Mouse (Mus musculus) MEL (cell line): ENCODE measurements around the gene Oprl1. TPM values are rescaled to one million over a fixed set of nuclear protein-coding genes. Genes with fewer than 3 reads are reported as not detected.

Source experiments
- DNase-seq: peaks from one replicate; pipeline ENCODE4 v3.0.0; 2011; ENCODE audit warnings: low read depth, low spot score
- H3K27ac ChIP-seq: 2 replicates; pipeline ENCODE4 v1.5.1; 2012; ENCODE audit warnings: low read depth, mild to moderate bottlenecking, control low read depth, low read length, moderate library complexity; ENCODE audit not compliant: control insufficient read depth
- H3K27me3 ChIP-seq, 2 experiments: fragments of 150-350 bp in 1 of 2; sonication (generic) in 1 of 2; 2 replicates each; pipeline ENCODE4 v1.6.1; 2012; ENCODE audit warnings: low read length in 2 of 2, mild to moderate bottlenecking in 2 of 2, improper control_type of control experiment in 1 of 2, moderate library complexity in 1 of 2; ENCODE audit not compliant: insufficient read depth in 2 of 2, control insufficient read depth in 1 of 2
- H3K36me3 ChIP-seq, 2 experiments: 2 replicates each; pipeline ENCODE4 v1.6.1; 2012 to 2014; ENCODE audit warnings: low read length in 2 of 2, improper control_type of control experiment in 1 of 2, inconsistent platforms in 1 of 2, mild to moderate bottlenecking in 1 of 2; ENCODE audit not compliant: insufficient read depth in 2 of 2, control insufficient read depth in 1 of 2
- H3K4me1 ChIP-seq, 2 experiments: fragments of 150-350 bp in 1 of 2; sonication (generic) in 1 of 2; 2 replicates each; pipeline ENCODE4 v1.6.1; 2012; ENCODE audit warnings: low read length in 2 of 2, improper control_type of control experiment in 1 of 2, mild to moderate bottlenecking in 1 of 2; ENCODE audit not compliant: insufficient read depth in 2 of 2, control insufficient read depth in 1 of 2
- H3K4me3 ChIP-seq, 2 experiments: fragments of 150-350 bp in 1 of 2; sonication (generic) in 1 of 2; 2 replicates each; pipeline ENCODE4 v1.5.1; 2012; ENCODE audit warnings: low read depth in 2 of 2, low read length in 2 of 2, mild to moderate bottlenecking in 2 of 2, moderate library complexity in 2 of 2, control low read depth in 1 of 2, improper control_type of control experiment in 1 of 2; ENCODE audit not compliant: control insufficient read depth in 1 of 2, insufficient read depth in 1 of 2
- H3K79me2 ChIP-seq: 2 replicates; pipeline ENCODE4 v1.6.1; 2012; ENCODE audit warnings: mild to moderate bottlenecking, low read length, moderate library complexity; ENCODE audit not compliant: control insufficient read depth, poor library complexity, insufficient read depth
- H3K9ac ChIP-seq: 2 replicates; pipeline ENCODE4 v1.6.1; 2012; ENCODE audit warnings: low read depth, mild to moderate bottlenecking, control low read depth, low read length, moderate library complexity; ENCODE audit not compliant: control insufficient read depth, poor library complexity, severe bottlenecking
- H3K9me3 ChIP-seq: fragments of 150-350 bp; sonication (generic); replicated peaks from 2 replicates; pipeline ENCODE4 v1.6.1; 2012; ENCODE audit warnings: mild to moderate bottlenecking, low read length, improper control_type of control experiment, moderate library complexity; ENCODE audit not compliant: insufficient read depth
- BHLHE40 ChIP-seq: IDR thresholded peaks from 2 replicates; pipeline ENCODE4 v1.6.1; 2012; ENCODE audit warnings: low read depth, mild to moderate bottlenecking, inconsistent platforms, low read length, improper control_type of control experiment, borderline replicate concordance
- CHD1 ChIP-seq: IDR thresholded peaks from 2 replicates; pipeline ENCODE4 v1.6.1; 2012; ENCODE audit warnings: low read depth, mild to moderate bottlenecking, inconsistent platforms, low read length, improper control_type of control experiment
- CTCF ChIP-seq, 3 experiments: IDR thresholded peaks in 2 of 3; conservative IDR thresholded peaks in 1 of 3; 2 replicates each; pipeline ENCODE4 v1.5.1; 2011 to 2012; ENCODE audit warnings: low read length in 3 of 3, low read depth in 2 of 3, mild to moderate bottlenecking in 2 of 3, improper control_type of control experiment in 1 of 3, inconsistent platforms in 1 of 3, mixed read lengths in 1 of 3, moderate library complexity in 1 of 3; ENCODE audit not compliant: control insufficient read depth in 1 of 3, insufficient read depth in 1 of 3, poor library complexity in 1 of 3, severe bottlenecking in 1 of 3
- E2F4 ChIP-seq: IDR thresholded peaks from 2 replicates; pipeline ENCODE4 v1.6.1; 2011; ENCODE audit warnings: low read depth, low read length, improper control_type of control experiment, borderline replicate concordance
- ELF1 ChIP-seq: IDR thresholded peaks from 2 replicates; pipeline ENCODE4 v1.6.1; 2014; ENCODE audit warnings: low read depth, mild to moderate bottlenecking, inconsistent platforms, low read length, improper control_type of control experiment, moderate library complexity
- EP300 ChIP-seq, 2 experiments: IDR thresholded peaks; 2 replicates each; pipeline ENCODE4 v1.6.1; 2011; ENCODE audit warnings: improper control_type of control experiment in 2 of 2, low read length in 2 of 2, low read depth in 1 of 2, mild to moderate bottlenecking in 1 of 2
- ETS1 ChIP-seq: IDR thresholded peaks from 2 replicates; pipeline ENCODE4 v1.6.1; 2012; ENCODE audit warnings: low read depth, mild to moderate bottlenecking, inconsistent platforms, low read length, improper control_type of control experiment, moderate library complexity
- GABPA ChIP-seq: IDR thresholded peaks from 2 replicates; pipeline ENCODE4 v1.6.1; 2012; ENCODE audit warnings: low read depth, mild to moderate bottlenecking, inconsistent platforms, low read length, improper control_type of control experiment, moderate library complexity
- GATA1 ChIP-seq: IDR thresholded peaks from 2 replicates; pipeline ENCODE4 v1.6.1; 2011; ENCODE audit warnings: low read depth, low read length, improper control_type of control experiment
- HCFC1 ChIP-seq: IDR thresholded peaks from 2 replicates; pipeline ENCODE4 v1.6.1; 2012; ENCODE audit warnings: low read depth, mild to moderate bottlenecking, inconsistent platforms, low read length, improper control_type of control experiment, moderate library complexity
- JUND ChIP-seq: IDR thresholded peaks from 2 replicates; pipeline ENCODE4 v1.6.1; 2011; ENCODE audit warnings: low read depth, mild to moderate bottlenecking, improper control_type of control experiment, low read length
- MAFK ChIP-seq: IDR thresholded peaks from 2 replicates; pipeline ENCODE4 v1.6.1; 2011; ENCODE audit warnings: low read depth, mild to moderate bottlenecking, low read length, improper control_type of control experiment, borderline replicate concordance
- MAX ChIP-seq: IDR thresholded peaks from 2 replicates; pipeline ENCODE4 v1.6.1; 2011; ENCODE audit warnings: low read length, improper control_type of control experiment
- MAZ ChIP-seq: IDR thresholded peaks from 2 replicates; pipeline ENCODE4 v1.6.1; 2012; ENCODE audit warnings: low read depth, mild to moderate bottlenecking, inconsistent platforms, low read length, improper control_type of control experiment
- MEF2A ChIP-seq: IDR thresholded peaks from 2 replicates; pipeline ENCODE4 v1.6.1; 2014; ENCODE audit warnings: low read depth, mild to moderate bottlenecking, inconsistent platforms, low read length, improper control_type of control experiment; ENCODE audit not compliant: poor library complexity, insufficient replicate concordance, severe bottlenecking; ENCODE audit errors: extremely low read depth
- MXI1 ChIP-seq: IDR thresholded peaks from 2 replicates; pipeline ENCODE4 v1.6.1; 2011; ENCODE audit warnings: mild to moderate bottlenecking, low read depth, low read length, improper control_type of control experiment
- MYB ChIP-seq: IDR thresholded peaks from 2 replicates; pipeline ENCODE4 v1.6.1; 2011; ENCODE audit warnings: mild to moderate bottlenecking, low read depth, low read length, improper control_type of control experiment
- MYC ChIP-seq: IDR thresholded peaks from 2 replicates; pipeline ENCODE4 v1.6.1; 2011; ENCODE audit warnings: low read depth, mild to moderate bottlenecking, low read length, improper control_type of control experiment, moderate library complexity
- NELFE ChIP-seq: IDR thresholded peaks from 2 replicates; pipeline ENCODE4 v1.6.1; 2011; ENCODE audit warnings: low read depth, low read length, improper control_type of control experiment
- NRF1 ChIP-seq: IDR thresholded peaks from 2 replicates; pipeline ENCODE4 v1.6.1; 2014; ENCODE audit warnings: low read depth, mild to moderate bottlenecking, inconsistent platforms, low read length, improper control_type of control experiment, moderate library complexity; ENCODE audit not compliant: poor library complexity, insufficient read depth, severe bottlenecking
- POLR2A ChIP-seq, 2 experiments: IDR thresholded peaks; 2 replicates each; pipeline ENCODE4 v1.6.1; 2011 to 2012; ENCODE audit warnings: low read length in 2 of 2, mild to moderate bottlenecking in 2 of 2, control low read depth in 1 of 2, improper control_type of control experiment in 1 of 2, low read depth in 1 of 2, moderate library complexity in 1 of 2; ENCODE audit not compliant: control insufficient read depth in 1 of 2, insufficient read depth in 1 of 2, poor library complexity in 1 of 2
- POLR2AphosphoS2 ChIP-seq: IDR thresholded peaks from 2 replicates; pipeline ENCODE4 v1.6.1; 2011; ENCODE audit warnings: low read length, improper control_type of control experiment
- POLR2AphosphoS5 ChIP-seq: IDR thresholded peaks from 2 replicates; pipeline ENCODE4 v1.6.1; 2012; ENCODE audit warnings: low read depth, borderline replicate concordance, mild to moderate bottlenecking, inconsistent platforms, low read length, moderate library complexity, mixed read lengths
- RCOR1 ChIP-seq: IDR thresholded peaks from 2 replicates; pipeline ENCODE4 v1.6.1; 2012; ENCODE audit warnings: low read depth, mild to moderate bottlenecking, inconsistent platforms, low read length, improper control_type of control experiment
- SIN3A ChIP-seq: IDR thresholded peaks from 2 replicates; pipeline ENCODE4 v1.6.1; 2012; ENCODE audit warnings: low read length, improper control_type of control experiment, inconsistent platforms
- SMC3 ChIP-seq: IDR thresholded peaks from 2 replicates; pipeline ENCODE4 v1.6.1; 2011; ENCODE audit warnings: low read depth, low read length, improper control_type of control experiment
- TAL1 ChIP-seq: IDR thresholded peaks from 2 replicates; pipeline ENCODE4 v1.6.1; 2012; ENCODE audit warnings: mild to moderate bottlenecking, inconsistent platforms, low read length, moderate library complexity, mixed read lengths
- TBP ChIP-seq: IDR thresholded peaks from 2 replicates; pipeline ENCODE4 v1.8.0; 2011; ENCODE audit warnings: low read depth, low read length, improper control_type of control experiment
- UBTF ChIP-seq: IDR thresholded peaks from 2 replicates; pipeline ENCODE4 v1.6.1; 2012; ENCODE audit warnings: low read depth, mild to moderate bottlenecking, inconsistent platforms, low read length, improper control_type of control experiment, moderate library complexity, borderline replicate concordance; ENCODE audit not compliant: insufficient read depth
- USF1 ChIP-seq: IDR thresholded peaks from 2 replicates; pipeline ENCODE4 v1.6.1; 2014; ENCODE audit warnings: low read depth, mild to moderate bottlenecking, inconsistent platforms, low read length, improper control_type of control experiment, moderate library complexity
- USF2 ChIP-seq, 2 experiments: IDR thresholded peaks; 2 replicates each; pipeline ENCODE4 v1.6.1; 2011 to 2012; ENCODE audit warnings: improper control_type of control experiment in 2 of 2, low read length in 2 of 2, borderline replicate concordance in 1 of 2, inconsistent platforms in 1 of 2, low read depth in 1 of 2, mild to moderate bottlenecking in 1 of 2; ENCODE audit not compliant: insufficient read depth in 1 of 2
- ZC3H11A ChIP-seq: IDR thresholded peaks from 2 replicates; pipeline ENCODE4 v1.6.1; 2012; ENCODE audit warnings: low read depth, mild to moderate bottlenecking, inconsistent platforms, low read length, improper control_type of control experiment
- ZKSCAN1 ChIP-seq: IDR thresholded peaks from 2 replicates; pipeline ENCODE4 v1.6.1; 2012; ENCODE audit warnings: low read depth, mild to moderate bottlenecking, inconsistent platforms, low read length, improper control_type of control experiment, moderate library complexity
- ZMIZ1 ChIP-seq: IDR thresholded peaks from 2 replicates; pipeline ENCODE4 v1.6.1; 2012; ENCODE audit warnings: low read depth, mild to moderate bottlenecking, inconsistent platforms, low read length, improper control_type of control experiment, moderate library complexity
- ZNF384 ChIP-seq: IDR thresholded peaks from 2 replicates; pipeline ENCODE4 v1.6.1; 2012; ENCODE audit warnings: low read depth, mild to moderate bottlenecking, inconsistent platforms, low read length, improper control_type of control experiment
- polyA plus RNA-seq, 2 experiments: library from polyadenylated mRNA; stranded (reverse) in 1 of 2; unstranded in 1 of 2; fragments of >175 nt in 1 of 2; fragments of >200 nt in 1 of 2; gene quantifications; 2 replicates each; pipeline versions ENCODE4 v1.2.1 to v1.2.4; 2012; ENCODE audit warnings: low replicate concordance in 2 of 2, low read depth in 1 of 2; ENCODE audit not compliant: insufficient read length in 2 of 2, insufficient read depth in 1 of 2, missing spikeins in 1 of 2
- total RNA-seq: library from RNA; depleted of rRNA; stranded (reverse); fragments of 300-350 nt; gene quantifications from 2 replicates; pipeline ENCODE4 v1.2.3, GENCODE M21; 2012

The Oprl1 gene
- total and polyA plus RNA-seq, 3 experiments: 0.04 to 0.25 TPM; not detected in 1

- Histone ChIP-seq H3K27ac (peak within 1 kb of the TSS; percentile 55), H3K27me3 (no peaks in the 10 kb centered on the region), H3K36me3 (peaks cover 0 to 19% of the 10 kb centered on the region in 2 experiments; a peak in 2 of 4 replicates), H3K9ac (peak within 1 kb of the TSS; percentile 85), H3K79me2 (peaks cover 6% of the 10 kb centered on the region; the same call in 1 of the 2 replicates), H3K9me3 (no peaks in the 10 kb centered on the region), H3K4me1 (peaks cover 3 to 32% of the 10 kb centered on the region in 2 experiments), H3K4me3 (peak within 1 kb of the TSS; percentile 60 to 72)
- DNase-seq: peak; percentile 83
- TF ChIP-seq POLR2AphosphoS2 (no peak), USF1 (peak; percentile 79), MEF2A (no peak), ETS1 (peak; percentile 63; the same call in 1 of the 2 replicates), NRF1 (peak; percentile 41; the same call in 1 of the 2 replicates), HCFC1 (peak; percentile 95), MAX (peak; percentile 87), MYB (no peak), SMC3 (peak; percentile 28; the same call in 1 of the 2 replicates), ZMIZ1 (peak; percentile 61; the same call in 1 of the 2 replicates), USF2 (IDR thresholded peaks at IDR 0.05; ENCODE audit: borderline replicate concordance in 1 of 2, insufficient read depth in 1 of 2, low read depth in 1 of 2, low read length in 2 of 2) (no peak), EP300 (IDR thresholded peaks at IDR 0.05; ENCODE audit: low read depth in 1 of 2, low read length in 2 of 2) (no peak), SIN3A (peak; percentile 92), BHLHE40 (0 out of 2 replicates have a peak, but pooled peaks have one; percentile 39), GABPA (no peak), ELF1 (peak; percentile 51; the same call in 1 of the 2 replicates), JUND (no peak), TBP (no peak; the same call in 1 of the 2 replicates), ZC3H11A (no peak), POLR2A (IDR thresholded peaks at IDR 0.05; ENCODE audit: control insufficient read depth in 1 of 2, insufficient read depth in 1 of 2, low read depth in 1 of 2, low read length in 2 of 2, poor library complexity in 1 of 2) (peak; percentile 69 to 70; a peak in 3 of 4 replicates), GATA1 (no peak), MAZ (no peak; the same call in 1 of the 2 replicates), ZKSCAN1 (peak; percentile 80; the same call in 1 of the 2 replicates), UBTF (no peak), CTCF (IDR thresholded peaks at IDR 0.05 in 2 of 3, conservative IDR thresholded peaks at IDR 0.05 in 1 of 3; ENCODE audit: control insufficient read depth in 1 of 3, insufficient read depth in 1 of 3, low read depth in 2 of 3, low read length in 3 of 3, poor library complexity in 1 of 3, severe bottlenecking in 1 of 3) (peak in 2 of 3 experiments; percentile 15 to 32; a peak in 4 of 6 replicates), MXI1 (peak; percentile 93), POLR2AphosphoS5 (no peak), TAL1 (no peak), RCOR1 (no peak), NELFE (peak; percentile 80), E2F4 (no peak), MAFK (no peak), MYC (peak; percentile 90), CHD1 (no peak), ZNF384 (peak; percentile 99)
Measured at GRCm38 (mm10) chr2:181679951-181680715, 34.7 kb upstream of the Oprl1 start, which contains the start of gene Tcea2. TSS of gene Tcea2 (plus strand) at chr2:181680310.
